Mouse (Mus musculus): ENCODE measurements around the gene Arrb1.

- TF ChIP-seq CTCF (IDR thresholded peaks at IDR 0.05; ENCODE audit: borderline replicate concordance, extremely low read depth, insufficient read depth, insufficient read length) (peak; percentile 96), POLR2A (IDR thresholded peaks at IDR 0.05; ENCODE audit: borderline replicate concordance, extremely low read depth, insufficient read depth, insufficient read length, poor library complexity, severe bottlenecking) (no peak)
These were observed 35.1 kb upstream of the Arrb1 start for GRCm38 (mm10) chr7:99500201-99500600.
